Mouse (Mus musculus) left cerebral cortex, adult 18-20 months (tissue): ENCODE results near the gene Olfr1358. TPM values are rescaled to one million over a fixed set of nuclear protein-coding genes. Genes with fewer than 3 reads are reported as not detected.
"Not testable (repeated sequence)": the region's sequence is repeated elsewhere in the genome, so short reads cannot be mapped to it uniquely, and the experiment has no call there.

ENCODE experiments used
- DNase-seq, 2 experiments: peaks; one replicate each; pipeline ENCODE4 v3.0.0; 2021 to 2022; ENCODE audit warnings: low spot score in 2 of 2, mixed read lengths in 1 of 2
- long read RNA-seq, 2 experiments: library from polyadenylated mRNA; stranded (forward); transcript quantifications; one replicate each; pipeline ENCODE4 v2.0.0; 2021
- total RNA-seq, 2 experiments: library from RNA; stranded (reverse); gene quantifications; 2 replicates each; pipeline ENCODE4 v1.2.3; 2021

The Olfr1358 gene
- total RNA-seq = not detected
- long read RNA-seq, experiment 1 = 0 reads
- long read RNA-seq, experiment 2 = 0 reads

DNA sequence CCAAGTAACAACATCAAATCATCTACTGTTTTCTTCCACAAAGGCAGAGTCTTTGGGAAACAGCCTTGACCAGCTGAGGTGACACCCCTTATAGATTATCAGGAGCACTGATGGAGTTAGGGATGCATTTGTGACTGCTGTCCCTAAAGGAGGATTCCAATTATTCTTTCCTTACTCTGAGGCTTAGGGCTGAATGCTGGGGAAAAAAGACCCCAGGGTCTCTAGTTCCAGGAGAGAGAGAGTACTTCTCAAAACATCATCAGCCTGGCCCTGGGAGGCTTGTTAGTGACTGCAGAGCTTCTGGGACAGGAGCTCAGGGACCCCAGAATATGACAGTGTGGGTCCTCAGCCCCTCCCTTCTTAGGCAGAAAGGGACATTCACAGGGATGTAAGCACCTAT, at the start of gene Olfr1358:
TSS of gene Olfr1358 (plus strand) at position 301 of the 400 bp plus-strand sequence.
- no peak for DNase-seq

DNA sequence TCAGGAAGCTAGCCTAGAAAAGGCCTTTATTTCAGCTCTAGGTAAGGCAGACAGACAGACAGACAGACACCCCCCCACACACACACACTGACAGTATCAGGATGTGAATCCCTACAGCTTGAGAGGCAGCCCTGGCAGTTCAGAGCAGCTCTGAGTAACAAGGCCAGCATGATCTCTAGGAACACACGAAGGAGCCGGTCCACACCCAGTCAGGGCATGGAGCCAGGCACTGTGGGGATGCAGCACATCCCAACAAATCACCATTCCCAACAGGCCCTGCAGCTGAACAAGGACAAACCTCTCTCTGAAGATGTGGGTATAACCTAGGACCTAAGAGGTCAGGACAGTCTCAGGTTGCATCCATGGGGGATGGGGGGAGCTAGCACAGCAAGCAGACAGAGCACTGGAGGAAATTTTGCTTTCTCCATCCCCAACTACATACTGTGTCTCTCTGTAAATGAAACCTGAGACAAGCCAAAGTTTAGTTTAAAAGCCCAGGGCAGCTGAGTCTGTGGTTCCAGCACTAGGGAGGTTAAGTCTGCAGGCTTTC, 49.4 kb upstream of the Olfr1358 start:
- no peak for DNase-seq

DNA sequence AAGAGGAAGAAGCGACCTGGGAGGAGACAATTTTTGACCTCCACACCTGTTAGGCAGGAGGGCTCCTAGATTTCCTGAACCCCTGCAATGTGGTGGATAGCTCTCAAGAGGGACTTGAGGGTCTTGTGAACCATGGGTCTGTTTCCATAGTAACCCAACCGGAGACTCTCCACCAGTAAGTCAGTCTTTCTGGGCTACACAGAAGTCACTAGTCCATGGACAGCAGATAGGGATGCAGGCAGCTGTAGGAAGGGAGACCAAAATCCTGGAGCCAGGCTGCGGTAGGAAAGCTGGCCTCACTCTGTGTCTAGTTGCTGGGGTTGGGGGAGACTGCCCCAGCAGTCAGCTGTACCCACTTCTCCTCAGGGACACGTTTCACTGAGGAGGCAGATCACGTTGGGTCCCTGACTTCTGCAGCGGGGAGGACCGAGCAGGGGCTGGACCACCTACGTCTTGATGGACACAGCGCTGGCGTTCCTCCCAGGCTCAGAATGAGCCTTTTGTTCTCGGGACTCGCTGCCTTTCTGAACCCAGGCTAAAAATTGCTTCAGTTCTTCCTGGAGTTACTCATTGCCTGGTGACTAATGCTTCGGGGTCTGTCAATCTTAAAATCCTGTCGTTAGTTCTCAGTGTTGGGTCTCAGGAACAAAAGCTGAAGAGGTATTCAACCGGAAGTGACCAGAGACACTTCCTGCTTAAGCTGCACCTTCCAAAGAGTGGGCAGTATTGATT, 46.5 kb upstream of the Olfr1358 start:
- peak in 1 of 2 experiments; percentile 41 for DNase-seq

DNA sequence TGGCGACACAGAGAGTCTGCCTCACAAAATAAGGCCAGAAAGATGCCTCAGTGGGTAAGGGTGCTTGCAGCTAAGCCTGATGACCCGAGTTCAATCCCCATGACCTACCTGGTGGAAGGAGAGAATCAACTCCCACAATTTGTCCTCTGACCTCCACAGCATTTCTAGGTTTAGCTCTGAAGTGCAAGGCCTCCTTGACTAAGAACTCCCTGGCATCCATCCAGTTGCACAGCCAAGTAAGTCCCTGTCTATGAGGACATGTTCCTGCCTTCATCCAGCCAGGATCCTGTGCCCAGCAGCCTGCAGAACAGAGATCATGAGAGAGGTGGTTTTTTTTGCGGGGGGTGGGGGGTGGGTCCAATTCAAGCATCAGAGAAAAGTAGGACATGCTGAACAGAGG, 45.2 kb upstream of the Olfr1358 start:
- no peak for DNase-seq

DNA sequence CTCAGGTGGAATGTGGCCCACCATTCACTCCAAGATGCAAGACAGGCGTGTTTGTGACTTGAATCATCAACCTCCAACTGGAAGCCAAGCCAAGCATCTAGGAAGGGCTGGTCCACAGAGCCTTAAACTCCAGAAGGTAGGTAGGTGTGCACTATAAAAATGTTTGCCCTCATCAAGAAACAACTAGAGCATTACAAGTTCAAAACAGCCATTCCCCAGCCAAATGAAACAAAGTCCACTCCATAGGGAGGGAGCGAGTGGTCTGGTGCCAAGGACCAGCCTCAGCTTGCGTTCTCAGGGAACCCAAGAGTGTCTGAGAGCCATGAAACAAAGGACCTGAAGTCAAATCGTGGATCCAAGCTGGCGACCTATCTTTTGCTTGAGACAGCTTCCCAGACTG, 43.8 kb upstream of the Olfr1358 start:
- no peak for DNase-seq

DNA sequence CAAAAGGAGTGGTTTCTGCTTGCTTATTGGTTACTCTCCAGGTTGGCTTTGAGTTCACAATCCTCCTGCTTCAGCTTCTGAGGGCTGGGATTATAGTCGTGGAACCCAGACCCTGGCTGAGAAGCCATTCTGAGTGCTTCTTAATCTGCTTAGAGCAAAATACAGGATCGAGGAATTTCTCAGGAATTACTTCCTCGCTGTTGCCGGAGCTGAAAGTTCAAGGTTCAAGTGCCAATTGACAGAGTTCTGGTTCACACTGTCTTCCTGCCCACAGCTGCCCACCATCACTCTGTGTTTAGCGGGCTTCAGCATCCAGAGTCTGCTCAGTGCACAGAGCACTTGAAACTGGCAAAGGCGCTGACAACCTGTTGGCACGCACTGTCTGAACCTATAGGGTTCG, 42.5 kb upstream of the Olfr1358 start:
- DNase-seq = no peak

DNA sequence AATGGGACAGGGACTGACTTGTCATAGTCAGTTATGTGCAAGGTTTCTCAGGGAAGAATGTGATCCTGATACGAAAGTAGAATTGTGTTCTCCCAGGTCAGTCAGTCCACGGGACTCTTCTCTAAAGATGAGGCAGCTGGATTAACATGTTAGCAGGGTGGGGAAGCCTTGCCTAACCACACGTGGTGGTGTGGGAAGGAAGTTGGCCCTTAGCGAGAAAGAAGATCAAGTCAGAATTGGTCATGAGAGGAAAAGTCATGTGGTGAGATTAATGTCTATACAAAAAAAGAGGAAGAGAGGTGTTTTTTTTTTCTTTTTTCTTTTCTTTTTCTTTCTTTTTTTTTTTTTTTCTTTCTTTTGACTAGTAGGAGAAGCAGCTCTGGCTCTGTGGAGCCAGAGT, 40.4 kb upstream of the Olfr1358 start:
- DNase-seq = no peak

DNA sequence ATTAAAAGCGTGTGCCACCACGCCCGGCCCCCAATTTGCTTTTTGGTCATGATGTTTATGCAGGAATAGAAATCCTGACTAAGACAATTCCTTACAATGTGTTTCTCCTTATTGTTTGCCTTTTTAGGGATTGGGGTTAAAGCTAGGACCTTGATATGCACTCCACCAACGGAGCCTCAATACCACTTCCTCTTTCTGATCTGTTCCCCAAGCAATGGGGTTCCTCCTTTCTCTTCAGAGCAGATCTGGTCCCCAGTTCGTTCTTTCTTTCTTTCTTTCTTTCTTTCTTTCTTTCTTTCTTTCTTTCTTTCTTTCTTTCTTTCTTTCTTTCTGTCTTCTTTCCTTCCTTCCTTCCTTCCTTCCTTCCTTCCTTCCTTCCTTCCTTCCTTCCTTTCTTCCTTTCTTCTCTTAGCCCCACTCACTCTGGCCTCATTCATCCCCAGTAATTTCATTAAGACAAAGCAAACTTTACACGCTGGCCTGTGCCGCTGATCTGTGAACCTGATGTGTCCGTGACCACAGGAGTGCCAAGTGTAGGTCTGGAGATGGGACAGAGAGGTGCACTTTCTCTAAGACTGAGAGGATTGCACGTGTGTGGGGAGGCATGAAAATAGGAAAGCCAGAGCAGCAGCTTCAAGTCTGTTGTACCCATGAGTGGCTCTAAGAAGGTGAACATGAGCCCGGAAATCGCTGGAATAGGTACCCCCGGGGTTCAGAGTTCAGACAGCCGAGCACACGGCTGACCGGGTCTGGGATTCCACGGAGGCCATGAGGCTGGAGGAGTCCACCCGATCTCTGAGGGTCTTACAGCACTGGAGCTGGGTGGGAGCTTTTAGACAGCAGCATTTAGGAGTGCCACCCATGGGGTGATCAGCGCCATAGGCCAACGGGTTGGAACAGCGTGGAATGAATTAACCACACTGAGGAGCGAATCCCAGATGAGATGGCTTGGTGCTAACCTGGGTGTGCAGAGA, 36.0 kb upstream of the Olfr1358 start:
- DNase-seq = no peak

DNA sequence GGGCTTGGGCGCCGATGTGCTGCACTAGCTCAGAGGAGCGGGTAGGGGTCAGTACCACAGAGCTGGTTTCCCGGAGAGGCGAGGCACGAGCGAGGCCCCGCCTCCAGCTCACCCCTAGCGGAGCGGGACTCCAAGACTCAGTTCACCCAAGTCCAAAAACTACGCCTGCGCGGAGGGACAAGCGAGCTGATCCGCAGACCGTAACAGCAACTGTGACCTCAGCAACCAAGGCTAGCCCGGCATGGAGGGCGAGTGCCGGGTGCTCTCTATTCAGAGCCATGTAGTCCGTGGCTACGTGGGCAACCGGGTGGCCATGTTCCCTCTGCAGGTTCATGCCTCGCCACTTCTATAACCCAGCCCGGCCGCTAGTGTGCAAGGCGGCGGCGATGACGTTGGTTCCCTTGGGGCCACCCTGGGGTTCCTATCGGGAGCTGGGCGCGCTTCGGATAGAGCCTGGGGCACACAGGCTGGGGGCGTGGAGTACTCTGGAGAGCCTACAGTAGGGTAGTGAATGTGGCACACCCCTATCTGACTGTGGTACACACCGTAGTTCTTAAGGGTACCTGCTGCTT, 35.2 kb upstream of the Olfr1358 start:
- DNase-seq = no peak

DNA sequence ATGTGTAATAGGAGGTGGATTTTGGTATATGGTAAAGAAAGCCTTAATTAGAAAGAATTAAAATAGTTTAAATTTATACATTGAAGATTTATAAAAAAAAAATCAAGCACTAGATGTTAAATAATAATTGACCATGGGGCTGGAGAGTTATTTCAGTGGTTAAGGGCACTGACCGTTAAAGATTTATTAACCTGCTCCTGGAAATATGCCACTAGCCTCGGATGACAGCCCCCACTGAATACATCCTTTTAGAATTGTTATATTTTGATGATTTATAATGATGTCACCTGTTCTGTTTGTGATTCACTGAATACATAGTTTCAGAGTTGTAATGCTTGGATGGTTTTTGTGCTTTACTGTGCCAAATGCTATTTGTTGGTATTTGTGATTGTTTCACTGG, 31.9 kb upstream of the Olfr1358 start:
- DNase-seq = not testable (repeated sequence)

DNA sequence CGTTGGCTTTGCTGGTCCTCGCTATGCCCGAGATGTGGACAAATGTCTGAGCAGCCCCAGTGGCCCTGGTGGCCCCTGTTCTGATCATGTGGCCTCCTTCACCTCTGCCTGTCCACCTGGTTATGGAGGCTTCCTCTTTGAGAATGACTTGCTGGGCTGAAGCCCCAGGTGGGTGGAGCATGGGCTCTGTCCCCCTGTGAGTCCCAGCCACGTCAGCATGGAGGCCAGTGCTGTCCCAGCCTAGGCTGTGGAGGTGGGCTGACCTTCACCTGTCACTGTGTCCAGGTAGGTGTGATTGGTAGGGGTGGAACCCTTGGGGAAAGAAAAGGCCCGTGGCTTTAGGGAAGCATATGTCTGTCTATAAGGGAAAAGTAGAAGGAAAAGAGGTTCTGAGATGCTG, 30.4 kb upstream of the Olfr1358 start:
- no peak for DNase-seq

DNA sequence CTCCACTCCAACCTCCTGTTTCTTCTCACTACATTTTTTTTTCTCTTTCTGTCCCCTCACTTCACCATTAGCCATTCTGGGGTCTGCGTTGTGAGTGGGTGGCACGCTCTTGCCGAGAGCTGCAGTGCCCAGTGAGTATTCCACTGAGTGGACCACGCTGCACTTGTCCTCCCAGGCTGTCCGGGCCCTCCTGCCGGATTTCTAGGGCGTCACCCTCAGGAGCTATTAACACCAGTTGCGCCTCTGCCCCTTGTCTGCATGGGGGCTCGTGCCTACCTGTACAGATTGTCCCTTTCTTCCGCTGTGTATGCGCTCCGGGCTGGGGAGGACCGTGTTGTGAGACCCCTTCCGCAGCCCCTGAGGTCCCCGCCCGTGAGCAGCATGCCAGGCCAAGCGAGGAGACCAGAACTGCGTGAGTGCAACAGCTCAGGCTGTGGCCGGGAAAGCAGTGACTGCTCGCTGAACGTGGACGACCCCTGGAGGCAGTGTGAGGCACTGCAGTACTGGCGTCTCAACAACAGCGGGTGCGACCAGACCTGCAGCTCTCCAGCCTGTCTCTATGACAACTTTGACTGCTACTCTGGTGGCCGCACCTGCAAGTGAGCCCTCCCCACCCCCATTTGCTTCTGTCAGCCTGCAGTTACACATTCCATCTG, 29.7 kb upstream of the Olfr1358 start:
- DNase-seq = peak; percentile 85 to 87

DNA sequence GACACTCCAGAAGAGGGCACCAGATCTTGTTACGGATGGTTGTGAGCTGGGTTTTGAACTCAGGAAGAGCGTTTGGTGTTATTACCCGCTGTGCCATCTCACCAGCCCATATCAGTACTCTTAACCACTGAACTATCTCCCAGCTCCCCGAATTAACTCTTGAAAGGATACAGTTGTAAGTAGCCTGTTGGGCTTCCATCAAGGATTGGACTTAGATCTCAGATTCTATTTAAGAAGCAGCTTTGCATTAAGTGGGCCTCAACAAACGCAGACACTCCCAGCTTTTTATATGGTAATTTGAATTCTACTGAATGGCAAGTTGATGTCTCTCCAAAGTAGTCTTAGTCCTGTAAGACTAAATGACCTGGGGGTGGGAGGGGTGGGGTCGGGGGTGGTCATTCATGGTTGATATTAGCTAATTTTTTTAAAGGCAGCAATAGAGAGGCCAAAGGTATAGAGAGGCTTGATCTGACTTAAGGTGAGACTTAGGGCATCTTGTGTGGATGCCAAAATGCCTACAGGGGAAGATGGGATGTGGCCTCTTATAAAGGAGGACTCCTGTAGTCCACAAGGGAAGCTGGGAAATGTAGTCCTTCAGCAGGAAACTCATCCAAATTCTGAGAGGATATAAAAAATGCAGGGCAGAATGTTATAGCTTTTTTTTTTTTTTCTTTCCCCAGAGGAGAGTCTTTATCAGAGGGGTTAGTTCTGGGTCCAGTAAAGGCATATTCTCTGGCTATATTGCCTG, 14.1 kb upstream of the Olfr1358 start:
- no peak for DNase-seq

DNA sequence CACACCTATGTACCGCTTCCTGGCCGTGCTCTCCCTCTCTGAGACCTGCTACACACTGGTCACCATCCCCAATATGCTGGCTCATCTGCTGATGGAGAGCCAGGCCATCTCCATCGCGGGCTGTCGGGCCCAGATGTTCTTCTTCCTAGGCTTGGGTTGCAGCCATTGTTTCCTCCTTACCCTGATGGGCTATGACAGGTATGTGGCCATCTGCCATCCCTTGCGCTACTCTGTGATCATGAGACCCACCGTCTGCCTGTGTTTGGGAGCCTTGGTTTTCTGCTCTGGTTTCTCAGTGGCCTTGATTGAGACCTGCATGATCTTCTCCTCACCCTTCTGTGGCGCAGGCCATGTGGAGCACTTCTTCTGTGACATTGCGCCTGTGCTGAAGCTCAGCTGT, 2.6 kb downstream of the Olfr1358 start:
- no peak for DNase-seq

DNA sequence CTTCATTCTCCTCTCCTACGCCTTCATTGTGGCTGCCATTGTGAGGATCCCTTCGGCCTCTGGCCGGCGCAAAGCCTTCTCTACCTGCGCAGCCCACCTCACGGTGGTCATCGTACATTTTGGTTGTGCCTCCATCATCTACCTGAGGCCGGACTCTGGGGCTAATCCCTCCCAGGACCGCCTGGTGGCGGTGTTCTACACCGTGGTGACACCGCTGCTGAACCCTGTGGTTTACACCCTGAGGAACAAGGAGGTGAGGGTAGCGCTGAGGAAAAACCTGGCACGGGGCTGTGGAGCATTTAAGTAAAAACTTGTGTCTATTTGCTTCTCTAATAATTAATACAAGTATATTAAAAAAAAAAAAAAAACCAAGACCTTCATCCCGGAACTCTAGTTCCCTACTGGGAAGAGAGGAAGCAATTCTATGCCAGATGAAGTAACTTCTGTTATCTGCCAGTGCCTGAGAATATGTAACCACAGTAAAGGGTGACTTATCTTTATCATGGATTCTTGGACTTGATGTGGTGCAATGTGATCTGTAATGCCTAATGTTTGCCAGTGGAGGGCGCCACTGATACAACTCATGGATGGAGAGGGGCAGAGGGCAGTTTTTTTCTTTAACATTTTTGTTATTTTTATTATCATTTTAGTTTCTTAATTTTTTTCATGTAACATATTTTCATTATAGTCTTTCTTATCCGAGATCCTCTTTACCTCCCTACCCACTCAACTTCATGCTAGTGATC, 3.2 kb downstream of the Olfr1358 start:
- DNase-seq = no peak

DNA sequence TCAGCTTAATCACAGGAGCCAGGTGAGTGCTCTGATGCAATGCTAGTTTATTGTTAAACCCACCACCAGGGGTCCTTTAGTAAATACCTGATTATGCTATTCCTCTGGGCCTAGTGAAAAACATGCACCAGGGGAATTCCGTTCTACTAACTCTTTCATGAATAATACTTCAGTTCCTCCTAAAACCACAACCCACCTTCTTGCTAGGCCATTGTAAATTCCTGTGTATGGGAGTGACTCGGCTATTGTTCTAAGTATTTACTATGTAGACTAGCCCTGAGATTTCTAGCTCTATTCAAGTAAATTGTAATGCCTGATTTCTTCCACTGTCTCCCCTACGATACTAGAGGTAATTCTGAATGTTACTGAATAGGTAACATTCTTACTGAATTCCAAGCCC, 7.8 kb downstream of the Olfr1358 start:
- DNase-seq = not testable (repeated sequence)

DNA sequence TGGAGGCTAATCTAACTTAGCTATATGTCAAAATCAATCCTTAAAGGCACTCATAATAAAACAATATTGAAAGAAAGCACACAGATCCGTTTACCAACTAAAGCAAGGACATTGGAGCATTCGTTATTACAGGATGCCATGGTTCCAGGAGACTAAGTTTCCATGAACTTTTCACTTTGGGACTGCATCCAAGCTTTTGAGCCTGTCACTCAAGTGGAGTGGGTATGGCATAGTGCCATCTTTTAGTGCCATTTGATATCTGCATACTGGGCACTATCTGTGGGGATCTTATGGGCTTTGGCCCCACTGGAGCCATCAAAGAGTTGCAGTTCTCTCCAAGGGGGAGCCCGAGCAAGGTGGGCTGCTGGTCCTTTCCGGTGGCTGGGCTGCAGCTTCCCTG, 8.3 kb downstream of the Olfr1358 start:
- DNase-seq = no peak

DNA sequence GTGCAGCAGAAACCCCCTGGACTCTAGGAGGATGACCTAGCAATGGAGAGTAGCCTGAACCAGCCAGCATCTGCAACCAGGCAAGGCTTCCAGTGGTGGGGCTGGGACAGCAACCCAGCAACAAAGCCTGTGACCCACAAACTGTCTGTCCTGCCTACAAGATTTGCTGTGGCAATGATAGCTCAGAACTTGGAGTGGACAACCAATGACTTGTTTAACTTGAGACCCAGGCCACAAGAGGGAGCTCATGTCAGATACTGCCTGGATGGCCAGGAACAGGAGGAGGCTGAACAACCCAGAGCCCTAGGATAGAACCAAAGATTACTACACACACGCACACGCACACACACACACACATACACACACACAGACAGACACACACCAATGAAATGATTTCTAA, 23.7 kb downstream of the Olfr1358 start:
- DNase-seq = peak; percentile 3 to 14

DNA sequence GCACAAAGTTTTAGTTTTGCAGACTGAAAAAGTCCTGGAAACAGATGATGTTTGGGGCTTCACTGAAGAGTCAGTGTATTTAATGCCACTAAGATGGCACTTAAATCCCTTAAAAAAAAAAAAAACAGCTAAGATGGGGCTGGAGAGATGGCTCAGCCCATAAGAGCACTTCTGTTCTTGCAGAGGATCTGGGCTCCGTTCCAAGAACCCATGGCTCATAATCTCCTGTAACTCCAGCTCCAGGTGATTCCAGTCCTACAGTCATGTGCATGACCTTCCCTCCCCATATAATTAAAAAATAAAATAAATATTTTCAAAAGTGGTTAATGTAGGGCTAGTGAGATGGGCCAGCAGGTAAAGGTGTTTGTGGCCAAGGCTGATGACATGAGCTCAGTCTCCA, 47.8 kb downstream of the Olfr1358 start:
- DNase-seq = no peak

DNA sequence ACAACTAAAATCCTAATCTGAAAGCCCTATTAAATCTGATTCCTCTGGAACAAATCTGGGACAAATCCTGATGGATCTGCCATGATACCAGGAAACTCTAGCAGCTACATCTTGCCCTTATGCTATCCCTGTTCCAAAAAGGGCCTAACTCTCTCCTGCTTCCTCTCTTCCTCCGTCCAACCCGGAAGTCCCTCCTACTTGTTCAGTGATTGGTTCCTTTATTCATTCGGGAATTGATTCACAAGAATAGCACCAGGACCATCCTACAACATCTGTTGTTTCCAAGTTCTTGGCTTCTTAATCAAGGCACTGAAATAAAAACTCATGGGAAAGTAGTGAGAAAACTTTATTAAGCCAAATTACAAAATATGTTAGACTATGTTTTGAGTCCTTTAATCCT, 52.0 kb downstream of the Olfr1358 start:
- no peak for DNase-seq
